ENCODE assay signal across 8 mouse cellular contexts in genomic region chr6:120039668-120040556, GRCm38 (mm10). TPM values are rescaled to one million over a fixed set of nuclear protein-coding genes. Genes with fewer than 3 reads are reported as not detected.
DNase-seq lines count a peak whose midpoint lies in the region; TF ChIP-seq lines count a peak whose summit lies in the region.

No protein-coding gene starts in this region.

- TF ChIP-seq POLR2A in cortical plate, adult 2 months (IDR thresholded peaks at IDR 0.05; ENCODE audit: extremely low read depth, insufficient read depth, low read length) = no peak

- peak; percentile 96 for DNase-seq in ZHBTc4 (ENCODE audit: low read depth, low spot score)
- peak; percentile 72 to 78 for DNase-seq in gastrocnemius, adult 8-10 months (ENCODE audit: low spot score in 2 of 2)
- peak; percentile 73 for DNase-seq in hindlimb bud, embryonic 11.5 days (ENCODE audit: extremely low spot score, low read depth, low spot score)
- peak; percentile 69 to 79 for DNase-seq in left cerebral cortex, adult 2 months (ENCODE audit: extremely low spot score in 1 of 2, low spot score in 2 of 2)
- DNase-seq in retina, postnatal 7 days (ENCODE audit: low read depth, low spot score) = peak; percentile 57
- peak; percentile 59 to 71 for DNase-seq in urinary bladder, adult 18-20 months (ENCODE audit: low spot score in 2 of 2)

- H3K4me1 ChIP-seq in cortical plate, adult 2 months (ENCODE audit: control insufficient read depth, insufficient read depth, low read length) = 0 out of 2 replicates have a peak, but pooled peaks cover 1% of the 10 kb centered on the region

- H3K36me3 ChIP-seq in macrophage (ENCODE audit: inconsistent target) = no peaks in the 10 kb centered on the region

- peak; percentile 63 for TF ChIP-seq CTCF in cortical plate, adult 2 months (IDR thresholded peaks at IDR 0.05; ENCODE audit: extremely low read depth, insufficient read depth, low read length)
- TF ChIP-seq CTCF in left cerebral cortex, adult 2 months (IDR thresholded peaks at IDR 0.05) = peak; percentile 76

- intact Hi-C loops in left cerebral cortex, adult 2 months (cut with DNase I) = loop anchor here (1.0 to 10.0 kb wide), 3 partner anchors 69 to 555 kb away; no protein-coding TSS in a partner anchor

- H3K27ac ChIP-seq in cortical plate, adult 2 months (ENCODE audit: insufficient read depth, low read length) = no peak overlapping the region
- peak overlapping the region; percentile 77 for H3K27ac ChIP-seq in left cerebral cortex, adult 2 months
- H3K27ac ChIP-seq in macrophage = peak overlapping the region; percentile 88

- H3K79me2 ChIP-seq in macrophage (ENCODE audit: inconsistent target) = peaks cover 27% of the 10 kb centered on the region

- WGBS in macrophage (ENCODE audit: missing documents) = under 1% methylated on average over 24 of the region's 24 CpGs

- H3K4me3 ChIP-seq in cortical plate, adult 2 months (ENCODE audit: insufficient read depth, low read length) = peak overlapping the region; percentile 83; the same call in 1 of the 2 replicates
- H3K4me3 ChIP-seq in left cerebral cortex, adult 2 months = peak overlapping the region; percentile 80
- peak overlapping the region; percentile 63 for H3K4me3 ChIP-seq in macrophage (ENCODE audit: inconsistent target)

RNA-seq across cellular contexts. Expression of gene Wnk1, which starts 1.4 kb away (rescaled TPM):
- polyA plus RNA-seq in cortical plate, adult 2 months (2012; rRNA removed) = 206 and 212 TPM in 2 replicates
- total RNA-seq in gastrocnemius, adult 8-10 months (2022) = 100 to 1,000 TPM; 283 to 518 (median 382) TPM
- total RNA-seq in left cerebral cortex, adult 2 months (2021) = 100 to 1,000 TPM; 186 to 212 TPM
- total RNA-seq in macrophage (2018; cell fraction: chromatin; rRNA removed) = 100 to 1,000 TPM; 326 to 868 (median 677) TPM
- 100 to 1,000 TPM; 302 to 479 (median 379) TPM for total RNA-seq in macrophage (2018; cell fraction: cytosol; rRNA removed)
- 1,000 to 10,000 TPM in 2 of 26 experiments, 100 to 1,000 TPM in 24; 335 to 1,077 (median 561) TPM for total RNA-seq in macrophage (2018; cell fraction: nucleus; rRNA removed)
- polyA plus RNA-seq in macrophage (2018) = 206 to 532 TPM (median 350 TPM) in 3 replicates

RNA-seq across cellular contexts. Expression of gene Ninj2, which starts 53.2 kb away (rescaled TPM):
- polyA plus RNA-seq in cortical plate, adult 2 months (2012; rRNA removed) = 6.9 and 7.0 TPM in 2 replicates
- not detected for total RNA-seq in gastrocnemius, adult 8-10 months (2022)
- total RNA-seq in left cerebral cortex, adult 2 months (2021) = 1 to 10 TPM in 1 of 2 experiments, under 1 TPM in 1; 0.56 to 1.3 TPM
- total RNA-seq in macrophage (2018; cell fraction: chromatin; rRNA removed) = not detected
- under 1 TPM in 6 of 26 experiments, not detected in 20; 0.18 to 0.34 (median 0.29) TPM for total RNA-seq in macrophage (2018; cell fraction: cytosol; rRNA removed)
- total RNA-seq in macrophage (2018; cell fraction: nucleus; rRNA removed) = not detected
- polyA plus RNA-seq in macrophage (2018) = not detected in 3 replicates
